Mouse (Mus musculus) testis, adult 2 months (tissue): ENCODE results near the gene Plppr2.

Experiments used
- CTCF ChIP-seq: fragments of 200-500 bp; IDR thresholded peaks from 2 replicates; pipeline ENCODE4 v1.5.1; 2012; ENCODE audit warnings: low read depth, mild to moderate bottlenecking, inconsistent platforms, low read length, moderate library complexity; ENCODE audit not compliant: control insufficient read depth, insufficient read depth, insufficient replicate concordance
- POLR2A ChIP-seq: fragments of 200-500 bp; IDR thresholded peaks from 2 replicates; pipeline ENCODE4 v1.6.1; 2012; ENCODE audit warnings: low read depth, mild to moderate bottlenecking, inconsistent platforms, low read length, moderate library complexity; ENCODE audit not compliant: control insufficient read depth

GRCm38 (mm10) chr9:21962010-21962409 is 25.2 kb downstream of the Plppr2 start:
- no peak for TF ChIP-seq CTCF
- no peak for TF ChIP-seq POLR2A
